Mouse (Mus musculus): ENCODE results near the gene Tnr.

GRCm38 (mm10) chr1:159702038-159702437 is 178.5 kb downstream of the Tnr start:
- no peak for TF ChIP-seq CTCF (conservative IDR thresholded peaks at IDR 0.05; ENCODE audit: insufficient read depth, insufficient read length, low read depth, low read length)
- TF ChIP-seq POLR2A (IDR thresholded peaks at IDR 0.05; ENCODE audit: low read depth, low read length), result no peak
